ENCODE assay signal across 8 mouse cellular contexts in genomic region chr1:119502729-119503128, GRCm38 (mm10). TPM values are rescaled to one million over a fixed set of nuclear protein-coding genes. Genes with fewer than 3 reads are reported as not detected.
DNase-seq lines count a peak whose midpoint lies in the region; ATAC-seq and TF ChIP-seq lines count a peak whose summit lies in the region.
"Had no signal": no experiment of that assay in that cellular context is flagged by ENCODE, and none has a peak within 500 bp of the region (broad histone marks: within the 10 kb centered on the region; RNA-seq: fewer than 3 reads in every experiment).

No protein-coding gene starts in this region.

- no peak for TF ChIP-seq CTCF in kidney, postnatal 0 days (IDR thresholded peaks at IDR 0.05; ENCODE audit: low read depth)
- TF ChIP-seq CTCF in olfactory bulb, adult 2 months (IDR thresholded peaks at IDR 0.05; ENCODE audit: insufficient read depth, low read depth, low read length), result no peak

- H3K4me1 ChIP-seq in kidney, postnatal 0 days (replicated peaks; ENCODE audit: insufficient read depth, low read length), result peaks cover 27% of the 10 kb centered on the region
- peaks cover 20% of the 10 kb centered on the region for H3K4me1 ChIP-seq in embryonic facial prominence, embryonic 12.5 days
- peaks cover 29% of the 10 kb centered on the region for H3K4me1 ChIP-seq in limb, embryonic 12.5 days (replicated peaks)
- peaks cover 28% of the 10 kb centered on the region for H3K4me1 ChIP-seq in olfactory bulb, adult 2 months (ENCODE audit: control insufficient read depth, insufficient read depth, low read length)

- no peak for DNase-seq in kidney, postnatal 0 days (ENCODE audit: low spot score)
- no peak for DNase-seq in kidney, adult 8-10 months
- DNase-seq in urinary bladder, postnatal 14 days (ENCODE audit: low spot score), result no peak
- no peak for DNase-seq in gastrocnemius, postnatal 14 days
- DNase-seq: kidney, postnatal 25 days had no signal

- TF ChIP-seq POLR2A in olfactory bulb, adult 2 months (IDR thresholded peaks at IDR 0.05; ENCODE audit: insufficient read depth, low read depth, low read length), result no peak

- no peaks in the 10 kb centered on the region for H3K9me3 ChIP-seq in kidney, postnatal 0 days (replicated peaks; ENCODE audit: low read length)
- H3K9me3 ChIP-seq in embryonic facial prominence, embryonic 12.5 days, result 0 out of 2 replicates have a peak, but pooled peaks cover 3% of the 10 kb centered on the region
- H3K9me3 ChIP-seq in limb, embryonic 12.5 days, result no peaks in the 10 kb centered on the region

- H3K27ac ChIP-seq in kidney, postnatal 0 days, result no peak overlapping the region
- no peak overlapping the region for H3K27ac ChIP-seq in embryonic facial prominence, embryonic 12.5 days
- no peak overlapping the region for H3K27ac ChIP-seq in limb, embryonic 12.5 days
- H3K27ac ChIP-seq in olfactory bulb, adult 2 months (ENCODE audit: insufficient read depth, low read depth, low read length), result no peak overlapping the region

- peak overlapping the region; percentile 68; the same call in 1 of the 2 replicates for H3K9ac ChIP-seq in kidney, postnatal 0 days (ENCODE audit: low read depth, low read length)
- 0 out of 2 replicates have a peak overlapping the region, but pooled peaks have one; percentile 73 for H3K9ac ChIP-seq in embryonic facial prominence, embryonic 12.5 days
- H3K9ac ChIP-seq in limb, embryonic 12.5 days (replicated peaks), result no peak overlapping the region

- intact Hi-C loops in gastrocnemius, postnatal 14 days (cut with DNase I; ENCODE audit: low total_unique reads), result no loop called here

- no peak for ATAC-seq in kidney, postnatal 0 days (replicated peaks; ENCODE audit: low FRiP score, low read depth)
- ATAC-seq in embryonic facial prominence, embryonic 12.5 days (ENCODE audit: insufficient number of reproducible peaks, insufficient read depth, low FRiP score, low TSS enrichment), result no peak
- no peak for ATAC-seq in limb, embryonic 12.5 days (ENCODE audit: insufficient number of reproducible peaks, insufficient read depth, low FRiP score, low TSS enrichment, low read depth)

- H3K4me3 ChIP-seq in kidney, postnatal 0 days (replicated peaks; ENCODE audit: low read depth, low read length), result peak overlapping the region; percentile 66; the same call in 1 of the 2 replicates
- peak overlapping the region; percentile 73; the same call in 1 of the 2 replicates for H3K4me3 ChIP-seq in embryonic facial prominence, embryonic 12.5 days
- peak overlapping the region; percentile 73; the same call in 1 of the 2 replicates for H3K4me3 ChIP-seq in limb, embryonic 12.5 days (replicated peaks)
- peak overlapping the region; percentile 93; the same call in 1 of the 2 replicates for H3K4me3 ChIP-seq in olfactory bulb, adult 2 months (ENCODE audit: insufficient read depth, low read depth, low read length)

- WGBS in kidney, postnatal 0 days, result 91% methylated on average over 11 of the region's 11 CpGs
- 82% methylated on average over 11 of the region's 11 CpGs for WGBS in embryonic facial prominence, embryonic 12.5 days
- 91% methylated on average over 11 of the region's 11 CpGs for WGBS in limb, embryonic 12.5 days
- WGBS in olfactory bulb, adult 2 months, result 82% methylated on average over 11 of the region's 11 CpGs

- peak overlapping the region; percentile 70 for H3K4me2 ChIP-seq in kidney, postnatal 0 days (ENCODE audit: low read length)
- peak overlapping the region; percentile 71 for H3K4me2 ChIP-seq in embryonic facial prominence, embryonic 12.5 days (replicated peaks)
- peak overlapping the region; percentile 76 for H3K4me2 ChIP-seq in limb, embryonic 12.5 days

- H3K27me3 ChIP-seq in kidney, postnatal 0 days (ENCODE audit: insufficient read depth, low read length), result no peaks in the 10 kb centered on the region
- peaks cover 8% of the 10 kb centered on the region; the same call in 1 of the 2 replicates for H3K27me3 ChIP-seq in embryonic facial prominence, embryonic 12.5 days
- H3K27me3 ChIP-seq in limb, embryonic 12.5 days, result no peaks in the 10 kb centered on the region

- 0 out of 2 replicates have a peak, but pooled peaks cover 8% of the 10 kb centered on the region for H3K36me3 ChIP-seq in kidney, postnatal 0 days (ENCODE audit: insufficient read depth, low read length)
- H3K36me3 ChIP-seq in embryonic facial prominence, embryonic 12.5 days, result peaks cover 5% of the 10 kb centered on the region; the same call in 1 of the 2 replicates
- peaks cover 4% of the 10 kb centered on the region for H3K36me3 ChIP-seq in limb, embryonic 12.5 days

RNA-seq across cellular contexts. Expression of gene Ralb, which starts 1.9 kb away (rescaled TPM):
- 129 and 141 TPM in 2 replicates for polyA plus RNA-seq in kidney, postnatal 0 days (2015; fragmentation: Nextera tagmentation; extraction: Ambion mirVana)
- polyA plus RNA-seq in embryonic facial prominence, embryonic 12.5 days (2016; fragmentation: Nextera tagmentation; extraction: Ambion mirVana), result 128 and 131 TPM in 2 replicates
- polyA plus RNA-seq in limb, embryonic 12.5 days (2016; fragmentation: Nextera tagmentation; extraction: Ambion mirVana), result 112 TPM in 2 replicates
- polyA plus RNA-seq in olfactory bulb, adult 2 months (2012; ENCODE audit: insufficient read depth, insufficient read length, low replicate concordance, missing spikeins), result not detected in 2 replicates
- total RNA-seq in gastrocnemius, postnatal 14 days (2021), result 10 to 100 TPM; 17.2 to 18.9 TPM

RNA-seq across cellular contexts. Expression of gene Tmem185b, which starts 23.2 kb away (rescaled TPM):
- polyA plus RNA-seq in kidney, postnatal 0 days (2015; fragmentation: Nextera tagmentation; extraction: Ambion mirVana), result 30.6 and 34.6 TPM in 2 replicates
- polyA plus RNA-seq in embryonic facial prominence, embryonic 12.5 days (2016; fragmentation: Nextera tagmentation; extraction: Ambion mirVana), result 26.0 and 27.2 TPM in 2 replicates
- 23.2 and 24.7 TPM in 2 replicates for polyA plus RNA-seq in limb, embryonic 12.5 days (2016; fragmentation: Nextera tagmentation; extraction: Ambion mirVana)
- not detected in 2 replicates for polyA plus RNA-seq in olfactory bulb, adult 2 months (2012; ENCODE audit: insufficient read depth, insufficient read length, low replicate concordance, missing spikeins)
- total RNA-seq in gastrocnemius, postnatal 14 days (2021), result 1 to 10 TPM; 5.5 to 5.9 TPM
